Comparison of ENCODE assay signal across 8 mouse cellular contexts in the genomic region with DNA sequence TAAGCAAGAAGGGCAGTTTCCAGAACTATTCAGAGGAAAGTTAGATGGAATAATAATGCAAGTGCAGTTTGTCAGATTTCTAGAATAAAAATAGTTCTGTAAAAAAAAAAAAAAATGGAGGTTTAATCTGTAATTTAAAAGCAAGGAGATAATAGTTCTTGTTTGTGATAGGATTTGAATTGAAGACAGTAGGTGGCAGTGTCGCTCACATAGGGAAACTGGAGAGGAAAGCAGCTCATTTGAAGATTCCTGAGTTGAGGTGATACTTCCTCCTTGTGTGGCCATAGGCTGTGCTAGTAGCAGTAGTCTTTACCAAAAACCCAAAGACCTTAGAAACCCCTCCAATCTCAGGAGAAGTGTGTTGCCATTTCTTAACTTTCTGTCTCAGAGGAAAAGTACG. TPM values are rescaled to one million over a fixed set of nuclear protein-coding genes. Genes with fewer than 3 reads are reported as not detected.
DNase-seq lines count a peak whose midpoint lies in the region; TF ChIP-seq lines count a peak whose summit lies in the region.
"Had no signal": no experiment of that assay in that cellular context is flagged by ENCODE, and none has a peak within 500 bp of the region (broad histone marks: within the 10 kb centered on the region; RNA-seq: fewer than 3 reads in every experiment).

No protein-coding gene starts in this region.

- TF ChIP-seq CTCF in E14TG2a.4 (conservative IDR thresholded peaks at IDR 0.05; ENCODE audit: low read length), result peak; percentile 28

- H3K9me3 ChIP-seq in E14TG2a.4 (ENCODE audit: low read length), result no peaks in the 10 kb centered on the region
- H3K9me3 ChIP-seq: embryonic facial prominence, embryonic 13.5 days had no signal

- peak; percentile 21 for DNase-seq in layer of hippocampus, adult 11-12 months (ENCODE audit: low spot score)
- DNase-seq in layer of hippocampus, postnatal 25 days (ENCODE audit: extremely low spot score in 1 of 2, low spot score in 1 of 2), result no peak
- DNase-seq in ZHBTc4 (ENCODE audit: low read depth, low spot score), result peak; percentile 44
- peak; percentile 47 for DNase-seq in lung, postnatal 14 days
- no peak for DNase-seq in yolk sac, embryonic 10.5 days (ENCODE audit: low spot score)
- DNase-seq in cerebellum, adult 9-11 months, result no peak

- no peak overlapping the region for H3K4me3 ChIP-seq in E14TG2a.4 (replicated peaks; ENCODE audit: low read length)
- H3K4me3 ChIP-seq: embryonic facial prominence, embryonic 13.5 days had no signal

- H3K36me3 ChIP-seq in E14TG2a.4 (ENCODE audit: insufficient read depth, low read length), result peaks cover 49% of the 10 kb centered on the region

- H3K4me1 ChIP-seq in E14TG2a.4 (replicated peaks; ENCODE audit: low read depth, low read length), result peaks cover 32% of the 10 kb centered on the region
- H3K4me1 ChIP-seq: embryonic facial prominence, embryonic 13.5 days had no signal

- no peaks in the 10 kb centered on the region for H3K27me3 ChIP-seq in E14TG2a.4 (ENCODE audit: insufficient read depth, low read length)
- H3K27me3 ChIP-seq: embryonic facial prominence, embryonic 13.5 days had no signal

RNA-seq across cellular contexts. Expression of a gene that starts 43.2 kb away (rescaled TPM):
- total RNA-seq in layer of hippocampus, postnatal 25 days (2021), result 10 to 100 TPM; 42.8 to 44.9 TPM

Comparison
In these comparisons a context has a peak if more than half of its experiments do, and no peak if none do; other contexts are left out.
1. DNase-seq: peak in layer of hippocampus, adult 11-12 months (single experiment), ZHBTc4 (single experiment) and lung, postnatal 14 days (single experiment); none in layer of hippocampus, postnatal 25 days (0 of 2), yolk sac, embryonic 10.5 days (single experiment) and cerebellum, adult 9-11 months (single experiment).